Mouse (Mus musculus): Measurements from ENCODE around the gene Mapk8ip2. TPM values are rescaled to one million over a fixed set of nuclear protein-coding genes. Genes with fewer than 3 reads are reported as not detected.
A peak's percentile ranks its signal among the peaks of the same experiment; 100 is the strongest.

Mapk8ip2 gene
- not detected in 2 replicates for polyA plus RNA-seq (2012; ENCODE audit: insufficient read depth, low replicate concordance)

DNA sequence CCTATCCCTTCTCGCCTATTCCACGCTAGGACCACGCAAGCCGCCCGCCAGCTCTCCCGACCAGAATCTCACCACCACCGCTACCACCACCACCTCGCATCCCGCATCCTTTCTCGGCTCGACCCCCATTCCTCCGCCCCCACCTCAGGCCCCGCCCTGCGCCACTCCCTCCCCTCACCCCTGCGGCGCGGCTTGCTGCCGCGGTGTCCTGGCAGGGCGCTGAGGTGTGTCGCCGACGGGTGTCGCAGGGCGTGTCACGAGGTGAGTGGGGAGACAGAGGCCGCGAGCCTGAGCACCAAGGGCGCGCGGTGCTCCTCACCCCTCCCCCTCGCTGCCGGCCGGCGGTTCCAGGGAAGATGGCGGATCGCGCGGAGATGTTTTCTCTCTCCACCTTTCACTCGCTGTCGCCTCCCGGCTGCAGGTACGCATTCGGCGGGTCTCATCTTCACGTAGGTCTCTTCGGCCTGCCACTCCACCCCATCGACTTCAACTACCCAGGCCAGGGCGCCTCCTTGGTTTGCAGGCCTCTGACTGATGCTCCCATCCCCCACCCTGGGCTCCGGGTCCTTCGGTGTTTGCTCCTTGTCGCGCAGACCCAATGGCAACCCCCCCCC, at the start of gene Mapk8ip2:
Gene Mapk8ip2 (plus strand): TSS at position 49 of the 614 bp plus-strand sequence.
- H3K36me3 ChIP-seq (replicated peaks; ENCODE audit: low read length): no peaks in the 10 kb centered on the region
- peaks cover 74% of the 10 kb centered on the region for H3K27me3 ChIP-seq (replicated peaks)
- H3K4me1 ChIP-seq: peaks cover 17% of the 10 kb centered on the region
- H3K9me3 ChIP-seq: no peaks in the 10 kb centered on the region
- TF ChIP-seq FLI1 (IDR thresholded peaks at IDR 0.05; ENCODE audit: low read length): no peak
- no peak for TF ChIP-seq GATA1 (IDR thresholded peaks at IDR 0.05; ENCODE audit: borderline replicate concordance, low read length)
- H3K4me3 ChIP-seq (replicated peaks): peak within 1 kb of the TSS; percentile 83

DNA sequence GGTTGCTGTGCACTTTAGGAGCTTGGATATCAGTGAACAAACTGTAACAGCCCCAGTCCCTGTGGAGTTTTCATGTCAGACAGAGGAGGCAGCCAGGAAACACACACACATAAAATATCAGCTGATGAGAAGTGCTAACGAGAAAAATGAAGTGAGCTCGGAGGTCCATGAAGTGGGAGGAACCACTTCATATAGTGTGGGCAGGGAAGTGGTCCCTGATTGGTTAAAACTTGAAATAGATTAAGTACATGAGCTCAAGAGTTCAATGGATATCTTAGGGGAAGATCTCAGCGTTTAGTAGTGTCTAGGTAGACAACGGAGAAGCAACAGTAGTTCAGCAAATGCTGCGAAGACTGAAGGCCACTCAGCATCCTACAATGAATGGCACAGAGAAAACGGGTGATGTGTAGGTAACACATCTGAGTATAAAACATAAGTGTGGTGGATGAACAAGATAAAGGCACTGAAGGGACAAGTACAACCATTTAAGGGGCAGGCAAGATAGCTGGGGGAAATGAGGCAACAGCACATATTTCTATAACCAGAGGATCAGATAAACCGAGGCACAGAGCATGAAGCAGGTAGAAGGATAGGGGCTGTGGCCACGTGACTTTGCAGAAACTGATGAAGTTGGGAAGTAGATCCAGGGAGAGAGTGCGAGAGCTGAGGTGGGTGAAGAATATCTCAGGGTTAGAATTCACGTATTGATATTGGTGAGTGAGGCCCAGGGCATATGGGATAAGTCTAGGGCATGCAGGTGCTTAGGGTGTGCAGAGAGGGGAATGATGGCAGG, 48.7 kb upstream of the Mapk8ip2 start:
- Histone ChIP-seq H3K27me3 (replicated peaks) (no peaks in the 10 kb centered on the region), H3K9me3 (peaks cover 38% of the 10 kb centered on the region), H3K4me1 (peaks cover 9% of the 10 kb centered on the region), H3K4me3 (replicated peaks) (no peak overlapping the region), H3K36me3 (replicated peaks; ENCODE audit: low read length) (no peaks in the 10 kb centered on the region)
- TF ChIP-seq FLI1 (IDR thresholded peaks at IDR 0.05; ENCODE audit: low read length) (no peak), GATA1 (IDR thresholded peaks at IDR 0.05; ENCODE audit: borderline replicate concordance, low read length) (no peak)

DNA sequence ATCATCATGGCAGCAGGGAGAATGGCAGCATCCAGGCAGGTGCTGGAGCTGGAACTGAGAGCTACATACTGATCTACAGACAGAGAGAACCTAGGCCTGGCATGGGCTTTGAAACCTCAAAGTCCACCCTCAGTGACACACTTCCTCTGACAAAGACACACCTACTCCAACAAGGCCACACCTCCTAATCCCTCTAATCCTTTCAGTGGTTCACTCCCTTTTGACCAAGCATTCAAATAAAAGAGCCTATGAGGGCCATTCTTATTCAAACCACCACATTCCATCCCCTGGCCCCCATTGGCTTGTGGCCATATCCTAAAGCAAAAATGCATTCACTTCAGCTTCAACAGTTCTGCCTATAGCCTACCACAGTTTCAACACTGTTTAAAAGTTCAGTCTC, 47.0 kb upstream of the Mapk8ip2 start:
- no peaks in the 10 kb centered on the region for H3K4me1 ChIP-seq
- H3K4me3 ChIP-seq (replicated peaks): no peak overlapping the region
- peaks cover 45% of the 10 kb centered on the region for H3K9me3 ChIP-seq
- no peak for TF ChIP-seq GATA1 (IDR thresholded peaks at IDR 0.05; ENCODE audit: borderline replicate concordance, low read length)
- no peak for TF ChIP-seq FLI1 (IDR thresholded peaks at IDR 0.05; ENCODE audit: low read length)
- H3K36me3 ChIP-seq (replicated peaks; ENCODE audit: low read length): no peaks in the 10 kb centered on the region
- no peaks in the 10 kb centered on the region for H3K27me3 ChIP-seq (replicated peaks)

DNA sequence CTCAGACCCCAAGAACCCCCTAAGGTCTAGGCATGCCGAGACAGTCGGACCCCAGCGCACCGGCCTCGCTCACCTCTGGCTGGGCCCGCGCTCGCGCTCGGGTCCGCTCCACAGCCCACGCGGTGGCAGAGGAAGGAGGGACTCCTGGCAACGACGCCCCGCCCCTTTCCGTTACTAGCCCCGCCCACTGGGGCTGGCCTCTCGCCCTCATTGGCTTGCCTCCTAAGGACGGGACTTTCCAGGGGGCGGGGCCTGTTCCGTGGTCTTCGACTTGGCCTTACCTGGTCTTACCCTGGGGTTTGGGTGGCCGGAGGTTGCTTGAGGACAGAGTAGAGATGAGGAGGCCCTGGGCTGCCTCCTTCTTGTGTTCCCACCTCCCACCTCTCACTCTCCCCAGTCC, 43.6 kb upstream of the Mapk8ip2 start, which contains the start of gene Syce3:
Gene Syce3 (minus strand): TSS at position 386 of the 400 bp plus-strand sequence.
- H3K27me3 ChIP-seq (replicated peaks): no peaks in the 10 kb centered on the region
- H3K4me1 ChIP-seq: no peaks in the 10 kb centered on the region
- TF ChIP-seq GATA1 (IDR thresholded peaks at IDR 0.05; ENCODE audit: borderline replicate concordance, low read length): no peak
- TF ChIP-seq FLI1 (IDR thresholded peaks at IDR 0.05; ENCODE audit: low read length): no peak
- H3K9me3 ChIP-seq: peaks cover 38% of the 10 kb centered on the region
- no peaks in the 10 kb centered on the region for H3K36me3 ChIP-seq (replicated peaks; ENCODE audit: low read length)
- H3K4me3 ChIP-seq (replicated peaks): no peak within 1 kb of the TSS

DNA sequence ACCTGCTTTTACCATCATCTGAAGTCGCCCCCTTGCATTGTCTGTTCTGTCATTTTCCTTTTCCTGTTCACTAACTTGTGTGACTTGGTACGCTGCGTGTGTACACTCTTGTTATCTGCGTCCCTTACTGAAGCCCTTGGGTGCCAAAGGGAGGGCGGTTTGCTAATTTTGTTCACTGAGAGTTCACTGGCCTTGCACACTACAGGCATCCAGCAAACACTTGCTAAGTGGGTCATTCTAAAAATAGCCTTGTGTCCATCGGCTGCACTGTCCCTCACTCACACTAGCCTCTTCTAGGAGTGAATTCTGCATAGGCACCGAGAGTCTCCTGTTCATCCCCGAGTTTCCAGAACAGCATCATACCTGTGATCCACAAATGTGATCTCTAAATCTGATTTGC, 38.4 kb upstream of the Mapk8ip2 start:
- H3K4me1 ChIP-seq: no peaks in the 10 kb centered on the region
- H3K9me3 ChIP-seq: peaks cover 5% of the 10 kb centered on the region
- no peak for TF ChIP-seq GATA1 (IDR thresholded peaks at IDR 0.05; ENCODE audit: borderline replicate concordance, low read length)
- no peak for TF ChIP-seq FLI1 (IDR thresholded peaks at IDR 0.05; ENCODE audit: low read length)
- no peak overlapping the region for H3K4me3 ChIP-seq (replicated peaks)
- no peaks in the 10 kb centered on the region for H3K27me3 ChIP-seq (replicated peaks)
- H3K36me3 ChIP-seq (replicated peaks; ENCODE audit: low read length): peaks cover 41% of the 10 kb centered on the region

DNA sequence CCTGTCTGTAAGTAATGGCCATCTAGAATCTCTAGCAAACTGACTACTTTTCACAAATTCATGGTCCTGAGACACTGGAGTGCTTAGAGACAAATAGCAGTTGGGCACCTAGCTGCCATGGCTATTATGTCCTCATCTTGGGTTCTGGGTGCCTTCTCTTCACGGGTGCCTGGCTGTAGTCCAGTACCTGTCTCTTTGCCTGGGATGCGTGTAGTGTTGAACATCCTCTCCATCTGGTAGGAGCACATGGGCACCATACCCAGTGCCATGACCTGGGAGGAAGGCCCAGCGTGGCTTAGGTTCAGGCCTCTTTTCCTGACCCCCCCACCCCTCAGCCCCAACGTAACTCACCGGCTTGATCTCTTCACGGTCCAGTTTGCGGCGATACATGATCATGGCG, 31.8 kb upstream of the Mapk8ip2 start:
- no peaks in the 10 kb centered on the region for H3K9me3 ChIP-seq
- no peak overlapping the region for H3K4me3 ChIP-seq (replicated peaks)
- peaks cover 90% of the 10 kb centered on the region for H3K36me3 ChIP-seq (replicated peaks; ENCODE audit: low read length)
- no peaks in the 10 kb centered on the region for H3K27me3 ChIP-seq (replicated peaks)
- no peaks in the 10 kb centered on the region for H3K4me1 ChIP-seq
- TF ChIP-seq GATA1 (IDR thresholded peaks at IDR 0.05; ENCODE audit: borderline replicate concordance, low read length) (no peak), FLI1 (IDR thresholded peaks at IDR 0.05; ENCODE audit: low read length) (no peak)

DNA sequence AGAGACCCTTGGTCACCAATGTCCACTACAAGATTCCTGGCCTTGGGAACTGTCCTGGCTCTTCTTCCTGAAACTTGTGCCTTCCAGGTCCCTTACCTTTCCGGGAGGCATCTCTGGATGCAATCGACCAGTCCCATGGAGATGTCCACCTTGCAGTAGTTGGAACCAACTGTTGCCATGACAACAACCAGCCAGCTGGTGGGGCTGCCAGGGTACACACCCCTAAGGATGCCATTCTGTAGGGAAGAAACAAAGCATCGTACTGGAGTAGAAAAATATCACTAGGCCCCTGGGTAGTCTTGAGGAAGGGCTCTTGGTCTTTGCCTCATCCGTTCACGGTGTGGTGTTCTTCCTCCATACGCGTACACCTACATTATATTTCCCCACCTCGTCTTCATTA, 29.1 kb upstream of the Mapk8ip2 start:
- H3K4me1 ChIP-seq: peaks cover 14% of the 10 kb centered on the region
- no peak overlapping the region for H3K4me3 ChIP-seq (replicated peaks)
- H3K27me3 ChIP-seq (replicated peaks): no peaks in the 10 kb centered on the region
- H3K9me3 ChIP-seq: no peaks in the 10 kb centered on the region
- no peak for TF ChIP-seq FLI1 (IDR thresholded peaks at IDR 0.05; ENCODE audit: low read length)
- no peak for TF ChIP-seq GATA1 (IDR thresholded peaks at IDR 0.05; ENCODE audit: borderline replicate concordance, low read length)
- H3K36me3 ChIP-seq (replicated peaks; ENCODE audit: low read length): peaks cover 78% of the 10 kb centered on the region

DNA sequence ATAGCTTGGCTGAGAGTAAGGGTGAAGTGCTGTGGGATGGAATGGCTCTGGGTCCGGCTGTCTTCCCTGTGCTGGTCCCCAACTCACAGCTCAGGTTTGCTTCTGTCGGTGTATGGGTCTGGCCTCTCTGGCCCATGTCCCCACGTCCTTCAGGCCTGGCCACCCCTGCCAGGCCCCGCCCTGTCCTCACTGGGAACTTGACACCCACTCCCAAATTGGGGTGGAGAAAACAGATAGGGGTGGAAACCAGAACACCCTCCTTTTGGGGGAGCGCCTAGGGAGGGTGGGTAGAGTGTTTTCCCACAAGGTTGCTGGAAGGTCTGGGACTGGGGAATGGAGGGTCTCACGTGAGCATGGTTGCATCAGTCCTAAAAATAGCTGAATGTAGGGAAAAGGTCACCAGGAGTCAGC, 28.0 kb upstream of the Mapk8ip2 start, which contains the start of gene Cpt1b:
Gene Cpt1b (minus strand): TSS at position 153 of the 411 bp plus-strand sequence.
- H3K4me1 ChIP-seq: peaks cover 20% of the 10 kb centered on the region
- peaks cover 68% of the 10 kb centered on the region for H3K36me3 ChIP-seq (replicated peaks; ENCODE audit: low read length)
- TF ChIP-seq GATA1 (IDR thresholded peaks at IDR 0.05; ENCODE audit: borderline replicate concordance, low read length) (no peak), FLI1 (IDR thresholded peaks at IDR 0.05; ENCODE audit: low read length) (no peak)
- H3K4me3 ChIP-seq (replicated peaks): no peak within 1 kb of the TSS
- no peaks in the 10 kb centered on the region for H3K27me3 ChIP-seq (replicated peaks)
- H3K9me3 ChIP-seq: no peaks in the 10 kb centered on the region

DNA sequence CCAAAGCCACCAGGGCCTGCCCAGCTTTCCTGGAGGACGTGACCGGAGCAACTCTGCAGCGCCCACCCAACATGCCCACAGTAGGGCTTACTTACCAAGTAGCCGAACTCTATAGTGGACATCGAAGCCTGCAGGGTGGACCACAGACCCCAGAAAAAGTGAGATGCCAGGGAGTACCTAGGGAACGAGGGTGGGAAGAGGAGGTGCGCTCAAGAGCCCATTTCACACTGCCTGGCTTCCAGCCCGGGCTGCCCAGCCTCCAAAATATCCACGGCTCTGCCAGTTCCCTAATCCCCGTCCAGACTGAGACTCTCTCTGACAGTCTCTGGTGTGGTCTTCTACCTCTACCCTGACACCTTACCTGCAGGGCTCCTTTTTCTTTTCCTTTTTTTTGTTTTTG, 27.0 kb upstream of the Mapk8ip2 start:
- Histone ChIP-seq H3K36me3 (replicated peaks; ENCODE audit: low read length) (peaks cover 60% of the 10 kb centered on the region), H3K4me3 (replicated peaks) (no peak overlapping the region), H3K9me3 (no peaks in the 10 kb centered on the region), H3K4me1 (peaks cover 30% of the 10 kb centered on the region), H3K27me3 (replicated peaks) (no peaks in the 10 kb centered on the region)
- TF ChIP-seq FLI1 (IDR thresholded peaks at IDR 0.05; ENCODE audit: low read length): no peak
- no peak for TF ChIP-seq GATA1 (IDR thresholded peaks at IDR 0.05; ENCODE audit: borderline replicate concordance, low read length)

All from megakaryocyte, embryonic 14.5 days (primary cell).